Mouse (Mus musculus) testis, postnatal 10 days (tissue): ENCODE data around the gene Smc6.

ENCODE experiments used
- DNase-seq: peaks from one replicate; pipeline ENCODE4 v3.0.0; 2021; ENCODE audit warnings: low spot score

Smc6 gene

GRCm38 (mm10) chr12:11281584-11281983, 15.9 kb downstream of the Smc6 start:
- DNase-seq = no peak

GRCm38 (mm10) chr12:11286382-11286781, 20.7 kb downstream of the Smc6 start:
- DNase-seq = no peak

GRCm38 (mm10) chr12:11300858-11301257, 35.2 kb downstream of the Smc6 start:
- no peak for DNase-seq

GRCm38 (mm10) chr12:11306753-11307645, 41.3 kb downstream of the Smc6 start:
- DNase-seq = no peak

GRCm38 (mm10) chr12:11311106-11311505, 45.4 kb downstream of the Smc6 start:
- no peak for DNase-seq

- no peak for DNase-seq
These were observed 48.2 kb downstream of the Smc6 start for GRCm38 (mm10) chr12:11313840-11314239.

GRCm38 (mm10) chr12:11317671-11318070, 52.0 kb downstream of the Smc6 start:
- DNase-seq = no peak

GRCm38 (mm10) chr12:11324480-11324879, 58.8 kb downstream of the Smc6 start:
- DNase-seq = no peak

- DNase-seq = no peak
These were observed 60.8 kb downstream of the Smc6 start for GRCm38 (mm10) chr12:11326483-11326882.

- DNase-seq = peak; percentile 74
These were observed 71.2 kb downstream of the Smc6 start for GRCm38 (mm10) chr12:11336845-11337244.

GRCm38 (mm10) chr12:11338251-11338650, 72.6 kb downstream of the Smc6 start:
- DNase-seq = no peak

GRCm38 (mm10) chr12:11342020-11342600, 76.4 kb downstream of the Smc6 start:
- DNase-seq = no peak

GRCm38 (mm10) chr12:11345963-11346362, 80.3 kb downstream of the Smc6 start:
- no peak for DNase-seq

GRCm38 (mm10) chr12:11348423-11348822, 82.7 kb downstream of the Smc6 start:
- no peak for DNase-seq

GRCm38 (mm10) chr12:11349870-11350269, 84.2 kb downstream of the Smc6 start:
- no peak for DNase-seq

GRCm38 (mm10) chr12:11350895-11351294, 85.2 kb downstream of the Smc6 start:
- DNase-seq = peak; percentile 91

GRCm38 (mm10) chr12:11362435-11362834, 96.7 kb downstream of the Smc6 start:
- DNase-seq = no peak

- no peak for DNase-seq
These were observed 99.2 kb downstream of the Smc6 start for GRCm38 (mm10) chr12:11364870-11365269.

- no peak for DNase-seq
These were observed 101.5 kb downstream of the Smc6 start for GRCm38 (mm10) chr12:11367099-11367765.
